Mouse (Mus musculus): ENCODE measurements at regions not wholly inside any gene's neighbourhood (a gene's known extent, or its start where the extent isn't known, plus 50 kb on each side); places are given as distances from the start of the nearest gene placed in this dataset.

- Histone ChIP-seq H3K4me2 (no peak overlapping the region), H3K9me3 (no peaks in the 10 kb centered on the region), H3K27me3 (replicated peaks) (no peaks in the 10 kb centered on the region), H3K4me3 (no peak overlapping the region), H3K27ac (no peak overlapping the region), H3K4me1 (no peaks in the 10 kb centered on the region), H3K36me3 (replicated peaks) (no peaks in the 10 kb centered on the region), H3K9ac (no peak overlapping the region)
- ATAC-seq (replicated peaks) = no peak
Observed at GRCm38 (mm10) chr3:106879994-106880393, 53.9 kb upstream of the Olfr266 start.

DNA sequence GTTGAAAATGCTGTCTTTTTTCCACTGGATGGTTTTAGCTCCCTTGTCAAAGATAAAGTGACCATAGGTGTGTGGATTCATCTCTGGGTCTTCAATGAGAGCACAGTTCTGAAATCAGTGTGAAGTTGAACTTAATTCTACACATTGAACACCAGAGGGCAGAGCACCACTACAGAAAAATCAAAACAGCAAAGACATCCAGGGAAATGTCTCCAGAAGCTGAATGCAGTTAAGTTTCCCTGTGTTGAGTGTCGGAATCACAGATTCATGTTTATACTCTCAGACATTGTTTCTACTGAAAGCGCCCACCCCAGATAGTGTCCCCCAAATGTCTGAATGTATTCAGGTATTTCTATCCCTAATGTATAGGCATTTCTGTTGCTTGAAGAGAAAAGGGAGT is 77.1 kb upstream of the Olfr266 start:
- Histone ChIP-seq H3K36me3 (replicated peaks) (no peaks in the 10 kb centered on the region), H3K9ac (no peak overlapping the region), H3K4me3 (no peak overlapping the region), H3K27ac (no peak overlapping the region), H3K4me1 (no peaks in the 10 kb centered on the region), H3K9me3 (no peaks in the 10 kb centered on the region), H3K4me2 (no peak overlapping the region), H3K27me3 (replicated peaks) (no peaks in the 10 kb centered on the region)
- WGBS = 42% methylated on average over 2 of the region's 2 CpGs
- peak; percentile 54 for ATAC-seq (replicated peaks)

- Histone ChIP-seq H3K4me3 (no peak overlapping the region), H3K4me1 (no peaks in the 10 kb centered on the region), H3K9me3 (no peaks in the 10 kb centered on the region), H3K36me3 (replicated peaks) (no peaks in the 10 kb centered on the region), H3K27ac (no peak overlapping the region), H3K27me3 (replicated peaks) (no peaks in the 10 kb centered on the region), H3K4me2 (no peak overlapping the region), H3K9ac (no peak overlapping the region)
- 75% methylated on average over 3 of the region's 3 CpGs for WGBS
- ATAC-seq (replicated peaks) = no peak
Observed at GRCm38 (mm10) chr3:106906668-106907067, 80.6 kb upstream of the Olfr266 start.

DNA sequence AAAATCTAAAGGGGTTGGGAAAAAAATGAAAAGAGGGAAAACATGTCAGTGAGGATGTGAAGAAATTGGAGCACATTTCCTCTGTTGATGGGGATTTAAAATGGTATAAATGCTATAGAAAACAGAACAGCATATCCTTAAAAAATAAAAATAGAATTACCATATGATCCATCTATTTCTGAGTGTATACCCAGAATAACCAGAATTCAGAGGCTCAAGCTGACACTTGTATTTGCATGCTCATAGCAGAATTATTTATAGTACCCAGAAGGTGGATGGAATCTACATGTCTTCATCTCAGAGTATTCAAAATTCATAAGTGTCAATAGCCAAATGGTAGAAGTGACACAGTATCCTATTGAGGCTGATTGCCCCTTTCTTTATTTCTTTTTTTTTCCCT is 99.9 kb upstream of the Kcna3 start:
- Histone ChIP-seq H3K9ac (no peak overlapping the region), H3K27me3 (replicated peaks) (no peaks in the 10 kb centered on the region), H3K27ac (no peak overlapping the region), H3K9me3 (0 out of 2 replicates have a peak, but pooled peaks cover 9% of the 10 kb centered on the region), H3K4me2 (no peak overlapping the region), H3K4me3 (no peak overlapping the region), H3K36me3 (replicated peaks) (no peaks in the 10 kb centered on the region), H3K4me1 (no peaks in the 10 kb centered on the region)
- no peak for ATAC-seq (replicated peaks)

GRCm38 (mm10) chr3:106940095-106940494 is 95.9 kb upstream of the Kcna3 start:
- Histone ChIP-seq H3K4me3 (no peak overlapping the region), H3K36me3 (replicated peaks) (no peaks in the 10 kb centered on the region), H3K9me3 (0 out of 2 replicates have a peak, but pooled peaks cover 4% of the 10 kb centered on the region), H3K4me1 (no peaks in the 10 kb centered on the region), H3K27ac (no peak overlapping the region), H3K27me3 (replicated peaks) (no peaks in the 10 kb centered on the region), H3K4me2 (no peak overlapping the region), H3K9ac (no peak overlapping the region)
- WGBS = 56% methylated on average over 3 of the region's 3 CpGs
- no peak for ATAC-seq (replicated peaks)

GRCm38 (mm10) chr3:106955555-106956446 is 80.2 kb upstream of the Kcna3 start:
- WGBS = 6% methylated on average over 9 of the region's 9 CpGs
- no peak overlapping the region for H3K9ac ChIP-seq
- peak overlapping the region; percentile 82 for H3K27ac ChIP-seq
- H3K4me3 ChIP-seq = no peak overlapping the region
- H3K4me2 ChIP-seq = no peak overlapping the region; the same call in 1 of the 2 replicates
- peak; percentile 85 for ATAC-seq (replicated peaks)
- peaks cover 21% of the 10 kb centered on the region for H3K4me1 ChIP-seq
- no peaks in the 10 kb centered on the region for H3K36me3 ChIP-seq (replicated peaks)
- no peaks in the 10 kb centered on the region for H3K27me3 ChIP-seq (replicated peaks)
- no peaks in the 10 kb centered on the region for H3K9me3 ChIP-seq

DNA sequence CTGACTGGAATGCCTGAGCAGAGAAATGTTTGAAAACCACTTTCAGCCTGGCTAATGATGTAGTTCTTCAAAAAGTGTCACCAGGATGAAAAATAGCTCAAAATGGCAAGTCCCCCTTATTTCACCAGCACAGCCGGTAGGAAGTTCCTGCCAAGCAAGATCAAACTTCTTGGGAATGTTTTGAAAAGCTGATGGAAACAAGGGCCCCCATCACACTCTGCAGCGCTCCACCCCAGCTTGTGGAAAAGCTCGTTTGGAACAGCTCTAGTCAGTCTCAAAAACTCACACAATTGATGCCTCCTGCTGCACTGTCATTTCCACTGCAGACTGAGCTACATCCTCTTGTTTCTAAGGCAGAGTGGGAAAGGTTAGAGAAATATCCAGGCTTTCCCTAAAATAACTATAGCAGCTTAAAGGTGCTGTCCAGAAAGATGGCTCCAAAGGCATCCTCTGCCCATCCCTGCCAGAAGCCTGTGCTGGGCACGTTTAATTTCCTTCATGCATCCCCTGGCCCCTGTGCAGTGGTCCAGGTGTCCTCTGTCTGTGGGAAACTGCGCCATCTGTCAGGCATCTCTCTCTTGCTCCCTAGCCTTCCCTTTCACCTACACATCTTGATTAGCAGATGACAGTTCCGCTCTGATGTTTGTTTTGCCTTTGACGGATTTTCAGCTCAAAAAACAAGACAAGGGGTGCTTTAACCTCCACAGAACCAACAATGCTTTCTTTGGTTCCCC is 78.6 kb upstream of the Kcna3 start:
- no peak overlapping the region for H3K27ac ChIP-seq
- H3K4me2 ChIP-seq = no peak overlapping the region
- no peaks in the 10 kb centered on the region for H3K27me3 ChIP-seq (replicated peaks)
- no peaks in the 10 kb centered on the region for H3K36me3 ChIP-seq (replicated peaks)
- no peak for ATAC-seq (replicated peaks)
- no peak overlapping the region for H3K9ac ChIP-seq
- WGBS = 47% methylated on average over 7 of the region's 7 CpGs
- H3K4me3 ChIP-seq = no peak overlapping the region
- peaks cover 21% of the 10 kb centered on the region for H3K4me1 ChIP-seq
- H3K9me3 ChIP-seq = no peaks in the 10 kb centered on the region

GRCm38 (mm10) chr3:106958194-106958593 is 77.8 kb upstream of the Kcna3 start:
- WGBS = 74% methylated on average over 2 of the region's 2 CpGs
- H3K36me3 ChIP-seq (replicated peaks) = no peaks in the 10 kb centered on the region
- H3K27me3 ChIP-seq (replicated peaks) = no peaks in the 10 kb centered on the region
- no peaks in the 10 kb centered on the region for H3K9me3 ChIP-seq
- H3K27ac ChIP-seq = no peak overlapping the region
- no peak overlapping the region for H3K4me2 ChIP-seq
- H3K4me1 ChIP-seq = peaks cover 21% of the 10 kb centered on the region
- H3K4me3 ChIP-seq = no peak overlapping the region
- no peak for ATAC-seq (replicated peaks)
- H3K9ac ChIP-seq = no peak overlapping the region

DNA sequence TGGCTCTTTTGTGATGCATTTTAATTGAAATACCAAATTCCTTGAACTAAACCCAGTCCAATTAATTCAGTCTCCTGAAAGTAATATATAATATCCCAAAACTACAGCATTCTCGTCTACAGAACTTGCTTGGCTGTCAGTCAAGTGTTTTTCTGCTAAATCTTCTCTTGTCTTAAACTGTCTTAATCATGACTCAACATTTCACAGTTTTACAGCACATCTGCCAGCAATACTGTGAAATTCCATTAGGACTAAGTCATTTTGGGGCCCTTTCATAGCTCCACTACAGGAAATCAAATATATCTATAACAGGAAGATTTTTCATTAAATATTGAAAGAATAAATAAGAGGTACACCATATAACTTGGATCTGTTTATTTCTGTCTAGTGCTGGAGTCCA is 75.4 kb upstream of the Kcna3 start:
- no peaks in the 10 kb centered on the region for H3K36me3 ChIP-seq (replicated peaks)
- H3K27me3 ChIP-seq (replicated peaks) = no peaks in the 10 kb centered on the region
- H3K27ac ChIP-seq = no peak overlapping the region
- H3K9ac ChIP-seq = no peak overlapping the region
- ATAC-seq (replicated peaks) = no peak
- H3K4me1 ChIP-seq = peaks cover 12% of the 10 kb centered on the region
- 63% methylated on average over 1 of the region's 1 CpGs for WGBS
- H3K4me2 ChIP-seq = no peak overlapping the region
- H3K9me3 ChIP-seq = no peaks in the 10 kb centered on the region
- no peak overlapping the region for H3K4me3 ChIP-seq

- no peak for ATAC-seq (replicated peaks)
- no peak overlapping the region for H3K27ac ChIP-seq
- WGBS = 44% methylated on average over 2 of the region's 2 CpGs
Observed at GRCm38 (mm10) chr3:106962466-106962865, 73.5 kb upstream of the Kcna3 start.

DNA sequence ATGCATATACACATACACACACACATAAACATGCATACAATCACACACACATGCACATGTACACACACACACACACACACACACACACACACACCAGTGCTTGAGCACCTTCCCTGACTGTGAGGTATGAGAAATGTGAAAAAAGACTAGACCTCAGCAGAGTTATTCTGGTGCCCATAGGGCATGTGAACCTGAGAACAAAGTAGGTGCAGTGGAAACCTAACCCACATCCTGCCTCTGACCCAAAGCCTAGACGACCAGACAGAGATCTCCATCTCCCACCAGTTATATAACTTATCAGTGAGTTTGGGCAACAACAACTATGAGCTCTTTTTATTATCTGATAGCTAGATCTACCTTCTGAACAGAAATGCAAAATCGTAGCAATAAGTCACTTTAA is 69.8 kb upstream of the Kcna3 start:
- Histone ChIP-seq H3K27me3 (replicated peaks) (no peaks in the 10 kb centered on the region), H3K36me3 (replicated peaks) (no peaks in the 10 kb centered on the region), H3K4me2 (no peak overlapping the region), H3K9ac (no peak overlapping the region), H3K4me1 (no peaks in the 10 kb centered on the region), H3K4me3 (no peak overlapping the region), H3K27ac (no peak overlapping the region), H3K9me3 (no peaks in the 10 kb centered on the region)
- no peak for ATAC-seq (replicated peaks)
- 70% methylated on average over 2 of the region's 2 CpGs for WGBS

More at GRCm38 (mm10) chr3:106962466-106962865, 73.5 kb upstream of the Kcna3 start:
- Histone ChIP-seq H3K27me3 (replicated peaks) (no peaks in the 10 kb centered on the region), H3K9ac (no peak overlapping the region), H3K36me3 (replicated peaks) (no peaks in the 10 kb centered on the region), H3K9me3 (no peaks in the 10 kb centered on the region), H3K4me3 (no peak overlapping the region), H3K4me1 (no peaks in the 10 kb centered on the region), H3K4me2 (no peak overlapping the region)

DNA sequence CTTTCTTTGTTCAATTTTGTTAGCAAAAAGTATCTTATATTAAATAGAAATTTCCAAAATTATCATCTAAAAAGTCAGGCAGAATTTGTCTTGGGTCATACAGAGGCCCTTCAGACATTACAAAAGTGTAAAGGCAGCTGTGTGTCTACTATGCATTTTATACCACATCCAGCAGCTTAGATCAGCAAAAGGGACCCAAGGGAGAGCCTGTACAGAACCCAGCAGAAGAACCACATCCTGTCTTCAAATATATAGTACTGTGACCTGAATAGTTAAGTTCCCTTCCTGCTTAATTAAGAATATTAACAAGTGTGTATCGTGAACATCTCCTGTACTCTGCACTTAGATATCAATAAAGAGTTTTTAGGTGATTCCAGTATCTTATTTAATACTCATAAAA is 68.5 kb upstream of the Kcna3 start:
- Histone ChIP-seq H3K9ac (no peak overlapping the region), H3K4me1 (no peaks in the 10 kb centered on the region), H3K27ac (no peak overlapping the region), H3K9me3 (no peaks in the 10 kb centered on the region), H3K4me2 (no peak overlapping the region), H3K36me3 (replicated peaks) (no peaks in the 10 kb centered on the region), H3K27me3 (replicated peaks) (no peaks in the 10 kb centered on the region), H3K4me3 (no peak overlapping the region)
- no peak for ATAC-seq (replicated peaks)
- 93% methylated on average over 1 of the region's 1 CpGs for WGBS
